Mouse (Mus musculus) adrenal gland, adult (tissue): ENCODE data around the gene Mmp8.

Source experiments
- DNase-seq, 2 experiments: peaks; one replicate each; pipeline ENCODE4 v3.0.0; 2022 to 2023; ENCODE audit warnings: low spot score in 1 of 2; ENCODE audit not compliant: inconsistent age in 2 of 2

Mmp8 gene

GRCm38 (mm10) chr9:7558221-7559017 is at the start of gene Mmp8:
TSS of gene Mmp8 (plus strand) at chr9:7558456.
- DNase-seq: no peak

GRCm38 (mm10) chr9:7509619-7510233 is 48.5 kb upstream of the Mmp8 start:
- DNase-seq: no peak

DNA sequence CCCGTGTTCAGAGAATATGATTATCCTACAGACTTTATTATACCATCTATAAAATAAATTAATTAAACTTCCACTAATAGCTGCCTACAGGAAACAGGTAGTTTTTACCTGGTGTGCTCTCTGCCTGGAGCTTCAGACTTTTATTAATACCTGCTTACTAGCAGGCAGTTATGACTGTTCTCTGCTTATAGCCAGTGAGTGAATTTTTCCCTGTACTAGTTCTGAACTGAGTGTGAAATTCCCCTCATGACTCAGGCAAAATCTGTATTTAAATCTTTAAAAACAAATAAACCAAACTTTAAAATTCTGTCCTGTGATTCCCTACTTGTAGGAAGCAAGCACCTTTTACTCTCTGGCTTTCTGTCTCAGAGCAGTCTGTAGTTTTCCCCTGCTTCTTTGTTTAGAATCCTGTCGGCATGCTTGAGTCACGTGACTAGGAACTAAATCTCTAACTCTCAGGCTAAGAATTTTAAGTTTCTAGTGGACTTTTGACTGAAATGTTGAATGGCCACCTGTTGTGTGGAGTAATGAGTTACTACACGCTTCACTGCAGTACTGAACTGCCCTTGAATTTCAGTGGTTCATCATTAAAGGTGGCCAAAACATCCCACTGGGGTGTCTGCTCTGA is 40.2 kb upstream of the Mmp8 start:
- no peak for DNase-seq

DNA sequence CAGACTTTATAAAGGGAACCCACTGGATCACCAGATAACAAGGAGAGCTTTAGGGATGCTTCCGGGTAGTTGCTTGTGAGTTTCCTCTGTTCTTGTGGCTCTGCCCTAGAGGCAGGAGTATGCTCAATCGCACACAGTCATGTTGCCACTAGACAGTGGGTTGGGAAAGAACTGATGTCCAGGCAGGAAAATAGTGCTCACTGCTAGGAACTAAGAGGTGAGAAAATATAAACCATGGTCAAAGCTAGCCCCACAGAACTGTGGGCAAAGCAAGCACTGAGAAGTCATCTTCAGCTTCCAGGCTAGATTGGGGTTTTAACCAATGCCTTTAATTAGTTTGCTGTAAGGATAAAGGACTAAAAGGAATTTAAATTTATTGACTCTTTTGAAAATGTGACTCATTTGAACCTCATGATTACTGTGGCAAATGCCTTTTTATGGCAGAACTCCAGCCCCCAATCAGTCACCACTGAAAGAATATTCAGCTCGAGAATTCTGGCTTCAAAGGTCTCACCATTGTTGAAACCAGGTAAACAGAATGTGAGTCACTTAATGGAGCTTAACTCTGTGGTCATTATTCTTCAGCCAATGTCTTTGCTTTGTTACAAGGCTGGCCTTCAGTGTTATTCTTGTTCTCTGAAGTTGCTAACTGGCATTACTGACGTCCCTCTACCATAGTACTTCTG is 31.9 kb upstream of the Mmp8 start:
- peak in 1 of 2 experiments; percentile 55 for DNase-seq

GRCm38 (mm10) chr9:7542763-7543162 is 15.5 kb upstream of the Mmp8 start:
- DNase-seq: no peak

- DNase-seq: no peak
Observed at GRCm38 (mm10) chr9:7544923-7545457, 13.3 kb upstream of the Mmp8 start.

DNA sequence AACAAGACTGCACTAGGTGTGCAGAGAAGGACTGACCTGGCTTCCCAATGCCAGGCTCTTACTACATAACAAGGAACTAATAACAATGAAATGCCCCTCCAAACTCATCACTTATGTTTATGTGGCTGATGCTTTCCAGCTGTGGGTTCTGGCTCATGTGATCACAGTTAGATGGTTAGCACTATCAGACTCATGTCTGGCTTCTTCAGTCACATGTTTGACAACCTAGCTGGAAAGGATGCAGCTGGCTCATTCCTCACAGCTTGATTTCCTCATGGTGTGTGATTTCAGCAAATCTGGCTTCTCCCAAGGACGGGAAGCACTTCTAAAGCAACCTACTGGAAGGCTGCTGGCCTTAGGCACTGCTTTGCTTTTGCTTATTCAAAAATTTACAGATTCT is 12.8 kb upstream of the Mmp8 start:
- DNase-seq: peak in 1 of 2 experiments; percentile 44

GRCm38 (mm10) chr9:7545920-7546319 is 12.3 kb upstream of the Mmp8 start:
- DNase-seq: no peak

DNA sequence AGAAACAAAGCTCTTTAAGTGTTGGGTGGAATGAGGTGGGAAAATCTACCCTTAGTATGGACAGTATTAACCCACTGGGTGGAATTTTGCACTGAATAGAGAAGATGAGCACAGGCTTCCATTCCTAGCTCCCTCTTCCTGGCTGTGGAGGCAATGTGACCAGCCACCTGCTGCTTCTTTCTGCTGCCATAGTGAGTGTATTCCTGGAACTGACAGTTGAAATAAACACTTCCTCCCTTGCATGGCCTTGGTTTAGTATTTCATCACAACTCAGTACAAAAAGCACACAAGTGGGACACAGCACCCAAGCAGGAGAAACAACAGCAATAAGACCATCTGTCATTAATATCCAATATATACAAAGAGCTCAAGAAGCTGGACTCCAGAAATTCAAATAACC is 6.3 kb upstream of the Mmp8 start:
- DNase-seq: peak in 1 of 2 experiments; percentile 28

DNA sequence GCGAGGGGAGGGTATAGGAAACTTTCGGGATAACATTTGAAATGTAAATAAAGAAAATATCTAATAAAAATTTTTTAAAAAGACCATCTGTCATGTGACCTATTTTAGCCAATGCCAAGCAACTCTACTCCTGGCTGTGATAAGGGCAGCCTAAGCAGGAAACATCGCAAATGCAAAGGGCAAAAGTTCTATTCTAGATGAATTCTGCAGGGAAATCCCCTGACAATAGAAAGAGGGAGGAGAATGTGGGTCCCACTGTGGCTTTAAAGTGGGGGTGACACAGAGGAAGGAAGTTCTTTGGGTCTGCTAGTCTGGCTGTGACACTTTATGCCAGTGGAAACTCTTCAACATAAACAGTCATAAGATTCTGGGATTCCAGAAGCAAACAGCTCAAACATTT is 4.7 kb upstream of the Mmp8 start:
- DNase-seq: no peak

DNA sequence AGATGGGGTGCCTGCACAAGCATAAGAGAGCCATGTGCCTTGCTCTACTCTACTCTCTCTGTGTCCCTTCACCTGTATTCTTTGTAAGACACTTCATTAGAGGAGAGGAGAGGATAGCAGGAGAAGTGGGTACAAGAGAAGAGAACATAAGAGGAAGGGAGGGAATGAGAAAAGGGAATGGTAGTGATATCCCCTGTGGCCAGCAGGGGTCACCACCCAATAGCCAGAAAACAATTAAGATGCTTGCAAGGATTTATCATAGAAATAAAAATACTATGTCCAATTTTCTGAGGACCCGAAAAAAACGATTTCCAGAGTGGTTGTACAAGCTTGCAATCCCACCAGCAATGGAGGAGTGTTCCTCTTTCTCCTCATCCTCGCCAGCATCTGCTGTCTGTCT is 3.9 kb upstream of the Mmp8 start:
- DNase-seq: peak; percentile 7 to 65

GRCm38 (mm10) chr9:7560026-7560425 is 1.8 kb downstream of the Mmp8 start:
- no peak for DNase-seq

- DNase-seq: peak; percentile 7 to 78
Observed at GRCm38 (mm10) chr9:7567376-7567775, 9.1 kb downstream of the Mmp8 start.

DNA sequence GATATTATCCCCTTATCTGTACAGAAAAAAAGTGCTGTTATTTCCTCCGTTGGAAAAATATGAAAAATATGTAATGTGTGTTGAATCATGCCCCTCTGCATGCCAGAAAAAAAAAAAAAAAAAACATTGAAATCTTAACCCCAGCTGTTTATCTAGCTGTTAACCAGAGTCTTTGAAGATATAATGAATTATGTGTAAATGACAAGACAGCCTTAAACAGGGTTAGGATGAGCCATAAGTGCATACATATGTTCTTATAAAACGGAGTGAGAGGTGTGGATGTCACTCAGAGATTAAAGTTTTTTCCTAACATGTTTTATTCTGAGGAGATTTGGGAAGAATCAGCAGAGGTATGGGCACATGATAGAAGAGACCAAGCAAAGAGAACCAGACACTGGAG is 9.7 kb downstream of the Mmp8 start:
- no peak for DNase-seq

DNA sequence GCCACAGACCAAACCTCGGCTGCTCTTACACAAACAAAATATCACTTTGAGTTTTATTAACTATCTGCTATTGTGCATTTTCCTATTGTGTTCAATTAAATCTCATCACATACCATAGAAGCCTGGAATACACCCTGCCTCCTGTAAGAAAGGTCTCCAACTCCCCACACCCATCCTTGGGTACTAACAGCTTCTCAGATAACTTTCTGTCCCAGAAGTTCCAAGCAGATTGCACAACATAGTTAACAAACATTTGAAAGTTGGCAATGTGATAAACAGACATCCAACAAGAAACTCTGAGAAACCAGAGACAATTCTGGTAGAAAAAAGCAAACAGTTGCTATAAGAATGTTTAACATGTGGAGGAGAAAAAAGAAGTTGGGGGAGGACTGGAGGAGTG is 12.2 kb downstream of the Mmp8 start:
- DNase-seq: peak in 1 of 2 experiments; percentile 45

- DNase-seq: peak in 1 of 2 experiments; percentile 56
Observed at GRCm38 (mm10) chr9:7571162-7571561, 12.9 kb downstream of the Mmp8 start, which contains the start of gene Mmp27. TSS of gene Mmp27 (plus strand) at chr9:7571396.

DNA sequence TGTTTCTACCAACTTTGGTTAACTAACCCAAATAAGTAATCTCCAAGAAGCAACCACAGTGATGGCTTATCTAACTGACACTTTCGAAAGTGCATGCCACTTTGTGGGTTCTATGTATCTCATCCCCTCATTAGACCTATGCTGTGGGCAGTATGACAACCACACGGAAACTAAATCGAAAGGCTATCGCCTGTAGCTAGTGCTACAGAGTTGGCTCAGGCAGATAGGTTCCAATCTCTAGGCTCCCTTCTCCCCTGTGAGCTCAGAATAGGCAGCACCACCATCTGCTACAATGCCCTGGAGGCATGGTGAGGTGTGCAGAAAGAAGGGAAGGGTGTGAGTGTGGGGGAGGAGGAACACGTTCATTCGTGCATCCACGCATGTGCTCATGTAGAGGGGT is 13.9 kb downstream of the Mmp8 start:
- DNase-seq: no peak

DNA sequence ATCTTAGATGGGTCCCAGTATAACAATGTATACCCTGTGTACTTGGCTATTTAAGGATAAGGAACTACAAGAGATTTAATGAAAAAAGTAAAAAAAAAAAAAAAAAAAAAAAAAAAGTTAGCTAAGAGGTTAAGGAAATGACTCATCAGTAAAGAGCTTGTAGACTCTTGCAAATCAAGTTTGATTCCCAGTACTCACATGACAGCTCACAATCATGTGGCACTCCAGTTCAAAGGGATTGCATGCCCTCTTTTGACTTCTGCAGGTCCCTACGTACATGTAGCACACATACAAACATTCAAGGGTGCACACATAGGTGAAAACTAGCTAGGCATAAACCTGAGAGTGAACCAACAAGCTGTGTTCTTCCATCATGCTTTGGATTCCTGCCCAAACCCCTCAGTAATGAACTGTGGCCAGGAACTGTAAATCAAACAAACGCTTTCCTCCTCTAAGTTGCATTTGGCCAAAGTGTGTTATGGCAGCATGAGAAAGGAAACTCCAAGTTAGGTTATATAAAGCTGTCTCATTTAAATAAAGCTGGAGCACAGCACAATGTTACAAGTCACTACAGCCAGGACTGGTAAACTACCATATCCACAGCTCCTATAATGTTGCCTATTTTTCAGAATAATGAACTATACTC is 14.5 kb downstream of the Mmp8 start:
- DNase-seq: peak in 1 of 2 experiments; percentile 48

- no peak for DNase-seq
Observed at GRCm38 (mm10) chr9:7575526-7575925, 17.3 kb downstream of the Mmp8 start.

GRCm38 (mm10) chr9:7577371-7577770 is 19.1 kb downstream of the Mmp8 start:
- DNase-seq: no peak

- no peak for DNase-seq
Observed at GRCm38 (mm10) chr9:7590063-7590462, 31.8 kb downstream of the Mmp8 start.
